Mouse (Mus musculus) layer of hippocampus, postnatal 36 days (tissue): ENCODE results near the gene Lsp1. TPM values are rescaled to one million over a fixed set of nuclear protein-coding genes. Genes with fewer than 3 reads are reported as not detected.

Experiments
- DNase-seq, 2 experiments: peaks; one replicate each; pipeline ENCODE4 v3.0.0; 2022
- total RNA-seq, 2 experiments: library from RNA; stranded (reverse); gene quantifications; 2 replicates each; pipeline ENCODE4 v1.2.3; 2021

The Lsp1 gene
- 1 to 10 TPM; 1.2 to 3.4 TPM for total RNA-seq

GRCm38 (mm10) chr7:142460636-142461077 lies at the start of gene Lsp1:
Gene Lsp1 (plus strand): TSS chr7:142460809.
- DNase-seq: no peak

DNA sequence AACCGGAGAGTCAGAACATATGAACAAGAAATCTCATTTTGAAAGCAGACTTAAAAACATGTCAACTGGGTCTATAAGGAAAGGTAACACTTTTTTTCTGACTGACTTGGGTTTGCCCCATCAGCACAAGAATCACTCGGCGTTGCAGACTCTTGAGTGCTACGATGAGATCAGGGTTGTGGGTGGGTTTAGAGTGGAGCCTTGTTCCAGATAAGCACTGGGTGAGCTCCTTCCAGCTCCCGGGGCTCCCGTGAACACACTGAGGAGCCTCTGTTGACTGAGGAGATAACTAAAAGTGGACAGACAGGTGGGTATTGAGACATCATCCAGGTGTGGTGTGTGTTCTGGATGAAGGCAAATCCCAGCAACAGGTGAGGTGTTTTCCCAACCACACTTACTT lies 47.3 kb upstream of the Lsp1 start:
- DNase-seq: no peak

- DNase-seq: no peak
Observed at GRCm38 (mm10) chr7:142415314-142415713, 45.3 kb upstream of the Lsp1 start.

DNA sequence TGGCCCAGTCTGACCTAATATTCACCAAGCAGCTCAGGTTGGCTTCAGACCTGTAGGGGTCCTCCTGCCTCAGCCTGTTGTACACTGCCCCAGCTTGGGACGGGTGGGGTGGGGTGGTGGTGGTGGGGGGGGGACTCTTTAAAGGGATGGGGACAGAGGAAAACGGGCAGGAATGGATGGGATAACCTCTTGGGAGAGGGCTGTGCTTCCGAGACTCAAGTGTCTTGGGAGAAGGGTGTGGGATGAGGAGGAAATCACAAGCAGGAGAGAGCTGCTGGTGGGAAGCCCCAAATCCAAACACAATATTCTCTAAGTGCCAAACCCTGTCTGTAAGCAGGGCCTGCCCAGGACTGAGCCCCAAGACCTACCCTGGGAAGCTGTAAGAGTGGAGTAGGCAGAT lies 44.4 kb upstream of the Lsp1 start:
- no peak for DNase-seq

GRCm38 (mm10) chr7:142418027-142418426 lies 42.6 kb upstream of the Lsp1 start:
- no peak for DNase-seq

DNA sequence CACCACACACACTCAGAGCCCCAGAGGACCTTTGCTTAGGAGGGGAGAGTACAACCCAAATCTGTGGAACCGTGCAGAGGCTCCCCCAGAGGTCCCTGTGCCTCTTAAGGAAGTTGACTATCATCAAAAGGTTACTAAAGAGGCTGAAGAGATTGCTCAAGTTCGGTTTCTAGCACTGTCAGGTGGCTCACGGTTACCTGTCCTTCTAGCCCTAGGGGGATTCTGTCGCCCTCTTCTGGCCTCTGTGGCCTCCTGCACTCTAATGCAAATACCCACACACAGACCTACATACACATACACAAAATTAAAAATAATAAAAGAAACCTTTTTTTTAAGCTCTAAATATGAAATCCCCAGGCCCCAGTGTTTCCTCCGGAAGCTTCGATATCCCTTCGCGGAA lies 41.9 kb upstream of the Lsp1 start:
- DNase-seq: no peak

GRCm38 (mm10) chr7:142419887-142420286 lies 40.7 kb upstream of the Lsp1 start:
- no peak for DNase-seq

GRCm38 (mm10) chr7:142421826-142422225 lies 38.8 kb upstream of the Lsp1 start:
- DNase-seq: no peak

- no peak for DNase-seq
Observed at GRCm38 (mm10) chr7:142425641-142426213, 34.9 kb upstream of the Lsp1 start.

GRCm38 (mm10) chr7:142428213-142428612 lies 32.4 kb upstream of the Lsp1 start:
- DNase-seq: no peak

- DNase-seq: peak; percentile 38 to 42
Observed at GRCm38 (mm10) chr7:142430160-142430678, 30.4 kb upstream of the Lsp1 start.

DNA sequence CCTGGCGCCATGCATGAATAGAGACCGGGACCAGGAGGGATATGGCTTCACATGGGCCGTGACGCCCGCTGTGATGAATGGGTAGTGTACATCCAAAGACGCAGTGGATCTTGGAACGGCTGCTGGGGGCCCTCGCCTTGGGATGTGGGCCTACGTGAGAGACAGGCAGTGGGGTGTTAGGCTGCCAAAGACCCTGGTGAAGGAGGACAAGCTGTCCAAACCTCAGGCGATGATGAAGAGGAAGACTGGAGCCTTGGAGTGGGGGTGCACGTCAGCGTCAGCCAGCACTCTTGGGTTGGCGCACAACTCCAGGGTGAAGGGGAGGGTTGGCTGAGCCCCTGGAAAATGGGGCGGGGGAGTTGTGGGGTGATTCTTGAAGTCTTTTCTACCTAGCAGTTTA lies 29.5 kb upstream of the Lsp1 start:
- no peak for DNase-seq

- DNase-seq: no peak
Observed at GRCm38 (mm10) chr7:142433623-142434022, 27.0 kb upstream of the Lsp1 start.

GRCm38 (mm10) chr7:142434137-142434865 lies 26.3 kb upstream of the Lsp1 start, which contains the start of gene Syt8:
Gene Syt8 (plus strand): TSS chr7:142434850.
- no peak for DNase-seq

- DNase-seq: peak; percentile 26 to 52
Observed at GRCm38 (mm10) chr7:142435524-142435923, 25.1 kb upstream of the Lsp1 start.

- no peak for DNase-seq
Observed at GRCm38 (mm10) chr7:142437324-142437723, 23.3 kb upstream of the Lsp1 start.

DNA sequence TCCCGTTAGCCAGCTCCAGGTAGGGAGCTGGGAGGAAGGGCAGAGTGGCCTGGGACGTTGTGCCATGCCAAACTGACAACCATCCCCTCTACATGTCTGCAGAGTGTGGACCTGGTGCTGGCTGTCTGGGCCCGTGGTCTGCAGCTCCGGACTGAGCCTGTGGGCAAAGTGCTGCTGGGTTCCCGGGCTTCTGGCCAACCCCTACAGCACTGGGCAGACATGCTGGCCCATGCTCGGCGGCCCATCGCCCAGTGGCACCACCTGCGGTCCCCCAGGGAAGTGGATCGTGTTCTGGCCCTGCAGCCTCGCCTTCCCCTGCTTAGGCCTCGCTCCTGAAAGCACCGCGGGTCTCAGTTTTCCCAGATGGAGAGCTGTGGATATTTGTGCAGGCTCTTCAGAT lies 20.6 kb upstream of the Lsp1 start:
- no peak for DNase-seq

DNA sequence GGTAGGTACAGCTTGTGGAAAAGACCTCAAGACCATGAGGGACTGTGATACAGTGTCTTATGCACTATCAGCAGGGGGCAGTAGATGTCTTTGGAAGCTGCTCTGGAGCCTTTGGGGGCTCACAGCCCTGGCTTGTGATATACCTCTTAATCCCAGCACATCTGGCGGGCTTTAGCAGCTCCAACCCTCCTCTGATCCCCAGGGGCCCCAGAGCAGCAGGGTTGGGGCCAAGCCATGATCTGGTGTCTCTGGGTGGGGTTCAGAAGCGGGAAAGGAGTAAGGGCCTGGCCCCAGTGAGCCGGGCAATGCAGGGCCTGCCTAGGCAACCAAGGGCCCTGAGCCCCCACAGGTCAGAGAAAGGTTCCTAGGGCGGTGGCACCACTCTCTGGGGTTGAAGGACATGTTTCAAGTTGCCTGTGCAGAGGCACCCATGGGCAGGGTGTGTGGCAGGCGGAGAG lies 19.9 kb upstream of the Lsp1 start:
- DNase-seq: peak in 1 of 2 experiments; percentile 37

DNA sequence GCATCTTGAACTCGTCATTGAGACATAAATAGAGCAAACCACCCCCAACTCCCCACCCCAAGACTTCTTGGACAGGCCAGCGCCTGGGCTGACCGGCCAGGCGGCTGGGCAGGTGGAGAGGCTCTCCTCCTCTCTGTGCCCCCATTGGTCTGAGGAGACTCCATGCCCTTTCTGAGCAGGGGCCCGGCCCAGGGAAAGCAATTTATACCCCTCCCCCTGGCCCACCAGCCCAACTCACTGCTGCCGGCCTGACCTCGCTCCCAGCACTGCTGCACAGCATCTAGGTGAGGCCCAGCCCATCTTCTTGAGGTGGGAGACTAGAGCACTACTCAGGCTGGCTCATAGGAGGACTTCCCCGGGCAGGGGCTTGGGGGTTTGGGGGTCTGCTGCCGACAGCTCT lies 19.0 kb upstream of the Lsp1 start, which contains the start of gene Tnni2:
TSS of gene Tnni2 (plus strand) at position 224 of the 400 bp plus-strand sequence.
- DNase-seq: no peak

GRCm38 (mm10) chr7:142442081-142442907 lies 18.3 kb upstream of the Lsp1 start:
- no peak for DNase-seq

DNA sequence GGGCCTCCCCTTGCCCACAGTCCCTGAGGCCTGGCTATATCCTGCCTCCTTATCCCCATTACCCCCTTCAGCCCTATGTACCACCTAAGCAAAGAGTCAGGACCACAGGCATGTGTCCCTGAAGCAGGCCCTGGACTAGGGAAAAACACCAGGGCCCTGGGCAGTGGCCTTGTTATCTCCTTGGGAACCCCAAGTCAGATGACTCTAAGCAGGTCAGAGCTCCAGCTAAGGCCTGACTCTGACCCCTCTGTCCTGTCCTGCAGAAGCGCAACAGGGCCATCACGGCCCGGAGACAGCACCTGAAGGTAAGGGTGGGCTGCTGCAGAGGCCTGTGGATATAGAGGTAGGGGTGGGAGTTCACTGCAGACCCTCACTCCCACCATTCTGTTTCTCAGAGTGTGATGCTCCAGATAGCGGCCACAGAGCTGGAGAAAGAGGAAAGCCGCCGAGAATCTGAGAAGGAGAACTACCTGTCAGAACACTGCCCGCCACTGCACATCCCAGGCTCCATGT lies 17.6 kb upstream of the Lsp1 start:
- no peak for DNase-seq

GRCm38 (mm10) chr7:142443474-142443873 lies 17.1 kb upstream of the Lsp1 start:
- DNase-seq: no peak

- DNase-seq: no peak
Observed at GRCm38 (mm10) chr7:142444171-142444570, 16.4 kb upstream of the Lsp1 start.
